Mouse (Mus musculus): ENCODE results near the gene Optn.

GRCm38 (mm10) chr2:5112785-5113291, 49.0 kb upstream of the Optn start:
- TF ChIP-seq CTCF (IDR thresholded peaks at IDR 0.05; ENCODE audit: low read depth) (no peak), EP300 (IDR thresholded peaks at IDR 0.05; ENCODE audit: low read depth) (no peak)
